Mouse (Mus musculus): ENCODE results near the gene 2310022B05Rik. TPM values are rescaled to one million over a fixed set of nuclear protein-coding genes. Genes with fewer than 3 reads are reported as not detected.

Gene 2310022B05Rik
- 10 to 100 TPM; 34.1 to 56.7 TPM for total RNA-seq (2021)
- 37.6 and 49.4 TPM in 2 replicates for polyA plus RNA-seq (2012; rRNA removed)
- long read RNA-seq, transcript 2310022B05Rik-201 (4 exons, 3,307 nt) = major isoform, 78 of 81 reads
- long read RNA-seq, partial matches to known transcripts = 0 of 81 reads
- long read RNA-seq, other reads (novel, unspliced or antisense) = 3 of 81 reads

DNA sequence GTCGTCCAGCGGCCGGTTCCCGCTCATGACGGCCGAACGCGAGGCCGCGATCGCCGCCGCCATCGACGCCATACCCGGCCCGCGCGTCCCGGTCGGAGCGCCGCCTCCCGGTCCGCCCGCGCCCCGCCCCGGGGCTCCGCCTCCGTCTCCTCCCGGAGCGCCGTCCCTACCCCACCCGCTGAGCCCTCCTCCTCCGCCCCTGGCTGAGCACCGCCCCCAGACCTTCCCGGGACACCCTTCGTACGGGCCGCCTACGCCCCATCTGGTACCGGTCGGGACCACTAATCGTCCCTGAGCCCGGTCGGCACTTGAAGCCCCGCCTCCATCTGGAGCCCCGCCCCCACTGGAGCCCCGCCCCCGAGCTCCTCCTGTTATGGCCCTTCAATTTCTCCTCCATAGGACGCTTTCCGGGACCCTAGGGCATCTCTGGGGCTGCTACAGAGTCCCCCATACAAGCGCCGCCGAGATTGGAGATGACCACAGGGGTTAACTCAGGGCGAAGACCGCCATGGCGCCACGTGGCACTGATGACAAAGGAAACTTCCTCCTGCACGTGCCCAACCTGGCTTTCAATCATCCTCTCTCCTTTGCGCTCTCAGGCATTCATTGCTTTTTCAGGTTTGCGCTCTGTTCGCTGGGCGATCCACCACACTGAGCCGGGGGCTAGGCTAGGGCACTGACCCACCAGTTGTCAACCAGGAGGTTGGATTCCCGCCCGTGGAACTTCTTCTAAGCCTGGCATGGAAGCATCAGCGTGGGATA, at the start of gene 2310022B05Rik:
Gene 2310022B05Rik, minus strand, starts transcription at position 258 of the 762 bp plus-strand sequence.
- DNase-seq = peak; percentile 95

DNA sequence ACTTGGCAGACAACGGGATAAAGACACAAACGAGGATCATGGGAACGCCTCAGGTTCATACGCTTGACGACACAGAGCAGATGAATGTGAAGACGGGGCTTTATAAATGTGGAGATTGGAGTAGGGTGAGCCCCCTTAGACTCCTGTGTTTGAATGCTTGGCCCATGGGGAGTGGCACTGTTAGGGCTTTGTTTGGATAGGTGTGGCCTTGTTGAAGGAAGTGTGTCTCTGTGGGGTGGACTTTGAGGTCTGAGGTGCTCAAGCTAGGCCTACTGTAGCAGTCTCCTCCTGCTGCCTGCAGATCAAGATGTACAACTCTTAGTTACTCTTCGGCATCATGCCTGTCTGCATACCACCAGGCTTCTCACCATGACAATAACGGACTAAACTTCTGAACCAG, 42.7 kb upstream of the 2310022B05Rik start:
- no peak for DNase-seq

DNA sequence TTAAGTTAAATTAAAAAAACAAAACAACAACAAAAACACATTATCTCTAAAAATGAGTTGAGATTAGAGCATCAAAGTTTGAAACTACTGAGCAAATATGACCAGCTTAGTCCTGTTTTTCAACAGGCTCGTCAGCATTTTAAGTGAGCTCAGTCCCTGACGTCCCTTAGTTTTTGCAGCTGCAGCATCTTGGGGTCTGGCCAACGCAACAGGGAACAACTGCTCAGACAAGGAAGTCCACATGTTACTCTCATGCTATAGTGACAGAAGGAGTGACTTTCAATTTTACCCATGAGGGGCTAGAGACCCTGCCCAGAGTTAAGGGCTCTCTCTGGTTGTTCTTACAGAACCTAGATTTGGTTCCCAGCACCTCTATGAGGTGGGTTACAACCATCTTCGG, 41.2 kb upstream of the 2310022B05Rik start:
- DNase-seq = no peak

DNA sequence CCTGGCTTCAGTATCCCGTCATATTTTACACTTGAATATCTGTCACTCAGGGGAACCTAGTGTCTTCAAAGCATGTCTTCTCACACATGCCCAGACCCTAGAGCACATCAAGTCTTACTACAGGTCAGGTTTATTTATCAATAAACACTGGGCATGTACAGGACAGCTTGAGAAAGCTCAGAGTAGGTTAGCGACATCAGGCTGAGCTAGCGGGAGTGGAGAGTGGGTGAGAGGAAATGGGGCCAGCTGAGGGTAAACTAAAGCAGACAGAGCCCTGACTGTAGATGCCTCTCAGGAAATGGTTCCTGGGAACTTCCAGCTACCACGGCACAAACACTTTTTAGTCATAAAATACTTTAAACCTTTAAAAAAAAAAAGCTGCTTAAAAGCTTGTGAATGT, 40.4 kb upstream of the 2310022B05Rik start:
- no peak for DNase-seq

DNA sequence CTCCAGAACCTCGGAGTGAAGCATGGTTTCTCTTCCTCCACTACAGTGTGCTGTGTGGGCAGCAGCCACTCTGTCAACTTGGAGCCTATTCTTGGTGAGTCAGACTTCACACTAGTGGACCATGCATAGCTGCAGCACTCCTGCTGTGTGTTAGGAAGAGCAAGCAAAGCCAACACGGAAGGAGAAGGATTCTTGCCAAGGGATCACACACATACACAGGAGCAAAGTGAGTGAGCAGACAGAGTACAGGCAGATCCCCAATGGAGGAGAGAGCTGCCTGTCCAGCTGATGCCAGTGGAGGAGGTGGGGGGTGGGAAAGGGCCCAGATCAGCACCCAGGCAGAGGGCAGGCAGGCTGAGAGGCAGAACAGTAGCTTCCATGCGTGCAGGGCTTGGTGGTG, 39.0 kb upstream of the 2310022B05Rik start:
- DNase-seq = no peak

DNA sequence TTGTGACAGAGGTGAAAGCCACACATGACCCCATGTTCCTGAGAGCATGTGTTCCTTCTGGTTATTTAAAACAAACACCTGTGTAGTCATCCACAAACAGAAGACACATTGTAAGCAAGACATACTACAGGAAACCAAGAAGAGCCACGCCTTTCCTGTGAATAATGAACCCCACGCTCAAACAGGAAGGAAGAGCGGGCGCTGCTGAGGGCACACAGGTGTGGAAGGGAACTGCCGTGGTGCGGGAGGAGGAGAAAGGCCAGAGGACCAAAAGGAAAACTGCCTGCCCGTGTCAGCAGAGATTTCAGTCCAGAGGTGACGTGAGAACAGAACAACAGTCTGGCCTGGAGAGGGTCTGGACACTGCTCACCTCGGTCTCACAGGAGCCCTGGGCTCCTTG, 37.9 kb upstream of the 2310022B05Rik start:
- DNase-seq = no peak

DNA sequence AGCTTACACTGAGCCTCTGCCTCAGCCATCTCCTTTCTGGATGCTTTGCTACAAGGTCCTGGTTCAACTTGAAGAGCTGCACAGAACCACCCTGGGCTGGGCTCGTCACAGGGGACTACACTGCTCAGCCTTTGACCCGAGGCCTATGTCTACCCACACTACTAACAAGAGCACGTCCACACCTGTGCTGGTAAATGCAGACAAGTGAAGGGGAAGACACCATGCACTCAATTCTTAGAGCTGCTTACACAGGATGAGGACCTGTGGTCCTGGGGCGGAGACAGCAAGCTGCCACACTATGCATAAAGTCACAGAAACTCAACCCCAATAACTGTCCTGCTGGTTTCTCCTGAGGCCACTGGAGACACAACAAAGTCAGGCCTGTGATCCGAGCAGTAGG, 37.1 kb upstream of the 2310022B05Rik start:
- no peak for DNase-seq

DNA sequence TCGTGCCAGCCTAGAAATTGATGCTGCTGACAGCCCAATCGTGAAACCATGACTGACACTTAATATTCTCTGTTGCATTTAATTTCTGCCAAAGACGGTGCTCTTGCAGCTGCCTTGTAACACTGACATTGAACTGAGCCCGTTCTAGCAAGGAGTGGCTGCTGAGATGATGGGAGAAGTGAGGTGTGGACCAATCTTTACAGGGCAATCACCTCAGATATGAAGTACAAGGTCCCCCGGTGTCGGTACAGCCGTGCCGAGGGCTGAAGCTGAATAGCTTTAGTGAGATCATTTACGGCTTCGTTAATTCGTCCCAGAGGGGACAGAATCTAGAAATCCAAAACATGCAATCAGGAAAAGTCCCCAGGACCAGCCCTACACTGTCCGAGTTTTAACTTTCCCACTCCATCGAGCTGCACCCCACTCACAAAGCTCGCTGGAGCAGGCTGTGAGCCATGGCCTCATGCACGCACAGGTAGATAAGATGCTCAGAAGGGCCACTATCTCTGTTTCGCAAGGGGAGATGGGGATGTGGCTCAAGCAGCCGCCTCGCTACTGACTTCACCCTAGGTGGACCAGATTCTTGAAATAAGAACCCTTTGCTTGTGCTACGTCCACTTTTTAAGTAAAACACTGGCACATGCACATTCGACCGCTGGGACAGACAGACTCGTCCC, 32.4 kb upstream of the 2310022B05Rik start:
- no peak for DNase-seq

DNA sequence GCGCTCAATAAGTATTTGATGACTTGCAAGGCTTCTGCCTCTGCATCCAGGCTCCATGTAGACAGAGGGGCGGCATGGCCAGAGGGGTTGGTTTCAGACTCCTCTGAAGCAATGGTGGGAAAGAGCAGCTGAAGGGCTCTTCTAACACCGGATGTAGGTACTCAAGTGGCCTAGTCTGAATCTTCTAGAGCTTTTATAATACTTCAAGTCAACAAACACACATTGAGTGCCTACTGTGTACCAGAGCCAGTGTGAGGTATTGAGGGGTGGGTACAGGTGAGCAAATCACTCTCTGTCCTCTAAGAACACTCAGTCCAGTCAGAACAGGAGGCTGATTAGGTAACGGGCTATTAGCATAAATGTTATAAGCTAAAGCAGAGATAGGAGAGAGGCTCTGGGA, 28.5 kb upstream of the 2310022B05Rik start:
- DNase-seq = no peak

DNA sequence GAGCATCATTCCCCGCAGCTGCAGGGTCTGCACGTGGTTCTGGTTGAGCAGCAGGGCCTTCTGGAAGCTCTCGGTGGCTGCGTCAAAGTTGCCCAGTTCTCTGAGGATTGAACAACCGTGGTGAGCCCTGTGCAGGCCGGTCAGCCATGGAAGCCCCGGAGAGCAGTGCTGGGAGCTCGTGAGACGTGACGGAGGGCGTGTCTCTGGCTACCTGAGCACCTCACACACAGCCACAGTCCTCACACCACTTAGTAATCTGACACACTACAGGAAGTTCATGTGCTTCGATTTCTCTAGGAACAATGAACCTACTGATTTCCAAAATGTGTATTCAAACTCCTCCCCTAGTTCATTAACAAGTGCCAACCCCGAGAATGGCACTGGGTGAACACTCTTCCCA, 25.7 kb upstream of the 2310022B05Rik start:
- no peak for DNase-seq

DNA sequence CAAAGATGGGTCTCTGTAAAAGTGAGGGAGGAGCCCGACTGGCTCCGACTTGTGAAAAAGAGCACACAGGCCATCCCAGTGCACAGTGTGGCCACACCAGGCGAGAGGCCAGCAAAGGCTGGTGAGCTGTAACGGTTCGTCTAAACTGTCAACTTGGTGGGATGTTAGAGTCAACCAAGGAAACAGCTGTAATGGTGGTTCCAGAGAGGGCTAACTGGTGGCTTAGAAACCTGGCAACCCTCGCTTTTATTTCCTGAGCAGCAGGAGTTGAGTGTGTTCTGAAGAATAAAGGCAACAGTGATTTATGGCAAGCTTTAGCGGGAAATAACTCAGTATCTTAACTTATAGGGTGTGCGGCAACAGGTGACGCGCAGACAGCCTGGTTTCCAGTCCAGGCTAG, 19.0 kb upstream of the 2310022B05Rik start:
- no peak for DNase-seq

DNA sequence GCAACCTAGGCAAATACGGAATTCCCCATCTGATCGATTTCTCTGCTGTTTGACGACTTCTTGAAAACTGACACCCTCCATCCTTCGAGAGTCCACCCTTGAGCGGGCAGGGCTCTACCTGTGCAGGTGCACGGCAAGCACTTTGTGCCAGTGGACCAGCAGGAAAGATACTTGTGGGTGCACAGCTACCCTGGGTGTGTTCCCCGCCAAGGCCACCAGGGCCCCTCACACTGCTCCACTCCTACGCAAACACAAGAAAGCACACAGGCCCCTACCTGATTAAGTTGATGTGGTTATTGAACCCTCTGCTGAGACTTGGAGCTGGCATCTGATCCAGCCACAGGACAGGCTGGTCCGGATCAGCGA, 18.6 kb upstream of the 2310022B05Rik start:
- no peak for DNase-seq

DNA sequence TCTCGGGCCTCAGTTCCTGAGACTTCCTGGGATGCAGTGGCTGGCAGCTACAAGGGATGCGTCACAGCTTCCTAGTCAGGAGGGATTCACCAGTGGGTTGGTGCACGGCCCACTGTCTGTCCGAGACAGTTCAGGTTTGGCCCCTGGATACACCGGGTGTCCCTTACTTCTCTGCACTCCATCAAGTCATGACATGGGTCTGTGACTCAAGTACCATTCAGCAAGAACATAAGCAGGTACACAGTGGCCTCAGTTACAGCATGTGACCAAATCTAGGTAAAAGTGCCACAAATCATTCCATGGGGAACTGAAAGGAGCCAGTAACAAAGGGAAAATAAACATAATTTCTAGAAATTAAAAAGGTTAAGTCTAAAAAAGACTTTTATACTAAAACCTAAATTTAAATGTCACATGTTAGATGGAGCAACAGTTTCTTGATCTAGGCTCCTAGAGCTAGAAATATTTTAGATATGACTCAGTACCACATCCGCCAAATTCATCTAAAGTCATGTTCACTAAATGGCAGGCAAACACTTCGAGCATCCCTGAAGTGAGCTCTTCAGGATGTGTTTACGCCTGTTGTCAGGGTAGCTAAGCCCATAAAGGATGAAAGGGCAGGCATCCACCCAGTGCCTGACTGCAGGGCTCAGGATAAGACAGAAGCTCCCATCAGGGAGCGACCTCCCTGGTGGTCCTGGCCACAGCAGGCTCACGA, 18.1 kb upstream of the 2310022B05Rik start:
- DNase-seq = no peak

DNA sequence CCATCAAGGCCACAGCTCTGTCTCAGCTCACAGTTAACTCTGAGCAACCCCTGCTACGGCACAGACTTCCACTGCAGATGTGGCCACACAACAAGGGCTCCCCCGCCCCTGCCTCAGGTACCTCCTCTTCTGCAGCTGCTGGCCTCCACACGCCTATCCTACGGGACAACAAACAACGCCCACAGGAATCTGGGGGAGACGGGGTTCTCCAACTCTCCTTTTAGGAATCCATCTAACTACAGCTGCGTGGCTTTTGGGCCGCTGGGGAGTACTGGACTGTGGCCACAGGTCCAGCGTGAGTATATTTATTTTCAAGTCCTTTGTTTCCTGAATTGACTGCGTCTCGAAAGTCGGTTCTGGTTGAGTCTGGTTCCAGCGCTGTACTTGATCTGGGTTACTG, 15.1 kb upstream of the 2310022B05Rik start:
- DNase-seq = no peak

DNA sequence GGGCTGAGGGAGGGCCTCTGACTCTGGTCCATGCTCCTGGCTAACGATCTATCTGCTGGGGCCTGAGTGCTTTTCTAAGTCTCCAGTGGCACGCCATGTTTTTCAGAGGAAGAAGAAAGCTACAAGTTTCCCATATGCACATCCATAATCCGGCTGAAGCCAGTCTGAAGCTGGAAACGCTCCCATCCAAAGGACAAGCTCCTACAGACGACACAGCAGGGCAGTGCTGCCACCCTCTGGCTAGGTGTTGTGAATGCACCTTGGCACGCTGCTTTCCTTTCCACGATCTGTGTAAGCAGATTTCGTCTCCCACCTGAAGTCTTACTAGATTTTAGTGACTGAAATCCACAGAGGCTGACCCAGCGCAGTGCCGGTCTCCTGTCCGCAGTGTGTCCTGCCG, 14.3 kb upstream of the 2310022B05Rik start:
- DNase-seq = peak; percentile 82

DNA sequence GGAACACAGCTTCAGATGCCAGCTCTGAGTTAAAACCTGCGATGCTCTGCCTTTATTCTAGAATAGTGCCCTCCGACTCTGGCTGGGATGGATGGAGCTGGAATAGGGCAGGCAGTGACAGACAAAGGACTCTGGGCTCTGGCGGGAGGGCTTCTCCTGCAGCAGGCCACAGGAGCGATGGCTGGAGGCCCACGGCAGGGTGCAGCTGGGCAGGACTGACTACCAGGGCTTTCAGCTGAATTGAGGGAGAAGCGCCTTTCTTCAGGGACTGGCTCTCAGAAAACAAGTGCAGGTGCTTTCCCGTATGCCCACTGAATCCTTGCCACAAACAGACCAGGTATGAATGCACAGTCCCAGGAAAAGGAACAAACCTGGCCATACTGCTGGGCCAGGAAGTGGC, 13.9 kb upstream of the 2310022B05Rik start:
- DNase-seq = no peak

DNA sequence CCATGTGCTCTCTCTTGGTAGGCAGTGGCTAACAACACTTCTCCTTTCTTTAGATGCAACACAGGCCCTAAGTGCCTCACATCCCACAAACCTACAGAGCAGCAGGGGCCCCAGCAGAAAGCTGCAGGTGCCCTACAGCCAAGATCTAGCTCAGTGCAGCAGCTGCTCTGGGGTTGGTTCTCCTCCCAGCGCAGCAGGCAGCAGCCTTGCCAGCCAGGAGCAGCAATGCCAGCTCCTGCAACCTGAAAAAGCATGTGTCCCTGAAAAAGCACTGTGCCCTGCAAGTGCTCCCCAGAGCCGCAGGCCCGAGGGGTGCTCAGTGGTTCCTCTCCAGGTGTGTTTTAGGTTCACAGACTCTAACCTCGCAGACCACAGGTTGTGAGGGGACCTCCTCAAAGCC, 13.5 kb upstream of the 2310022B05Rik start:
- no peak for DNase-seq

DNA sequence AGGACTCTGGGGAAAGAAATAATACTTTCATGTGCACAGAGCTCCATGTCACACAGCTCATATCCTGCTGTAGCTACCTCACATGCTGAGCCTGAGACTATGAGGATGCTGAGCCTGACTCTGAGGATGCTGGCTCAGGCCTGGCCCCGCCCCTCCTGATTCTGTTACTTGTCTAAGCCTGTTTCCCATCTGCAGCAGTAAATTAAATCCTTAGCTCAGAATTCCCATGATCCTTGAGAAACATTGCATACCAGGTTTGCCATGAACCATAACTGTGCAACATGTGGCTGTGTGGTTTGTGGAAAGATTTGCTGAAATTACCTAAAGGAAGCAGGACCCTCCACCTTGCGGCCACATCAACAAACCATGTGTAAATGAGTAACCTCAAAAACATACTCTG, 9.2 kb upstream of the 2310022B05Rik start:
- DNase-seq = no peak

DNA sequence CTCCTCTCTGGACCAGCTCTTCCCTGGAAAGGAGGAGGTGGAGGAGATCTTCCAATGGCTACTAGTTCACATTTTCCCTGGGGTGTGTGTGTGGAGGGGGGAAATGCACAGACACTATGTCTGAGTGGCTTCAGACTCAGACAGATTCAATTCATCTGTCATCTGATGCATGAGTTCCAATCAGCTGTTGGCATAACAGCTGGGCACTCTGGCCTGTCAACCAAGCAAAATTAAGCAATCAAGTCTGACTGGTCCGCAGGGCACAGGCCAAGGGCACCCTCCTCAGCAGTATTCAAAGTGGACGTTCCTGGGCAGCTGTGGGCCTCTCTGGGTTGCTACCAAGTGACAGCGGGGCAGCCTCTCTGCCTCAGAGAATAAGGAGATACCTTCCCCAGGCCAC, 5.6 kb upstream of the 2310022B05Rik start:
- peak; percentile 86 for DNase-seq

DNA sequence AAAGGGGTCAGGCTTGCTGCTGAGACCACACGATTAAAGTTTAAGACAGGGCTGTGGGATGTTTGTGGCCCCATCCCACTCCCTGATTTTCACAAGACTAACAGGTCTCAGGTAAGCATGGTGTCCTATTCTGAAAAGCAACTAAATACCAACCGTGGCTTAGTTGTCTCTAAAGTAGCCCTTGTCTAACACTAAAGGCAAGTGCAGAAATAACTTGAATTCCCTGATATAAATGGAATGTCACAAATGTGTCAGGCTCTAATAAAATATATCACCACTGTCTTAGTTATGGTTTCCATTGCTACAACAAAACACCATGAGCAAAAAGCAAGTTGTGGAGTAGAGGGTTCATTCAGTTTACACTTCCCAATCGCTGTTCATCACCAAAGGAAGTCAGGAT, 1.2 kb upstream of the 2310022B05Rik start:
- DNase-seq = no peak

DNA sequence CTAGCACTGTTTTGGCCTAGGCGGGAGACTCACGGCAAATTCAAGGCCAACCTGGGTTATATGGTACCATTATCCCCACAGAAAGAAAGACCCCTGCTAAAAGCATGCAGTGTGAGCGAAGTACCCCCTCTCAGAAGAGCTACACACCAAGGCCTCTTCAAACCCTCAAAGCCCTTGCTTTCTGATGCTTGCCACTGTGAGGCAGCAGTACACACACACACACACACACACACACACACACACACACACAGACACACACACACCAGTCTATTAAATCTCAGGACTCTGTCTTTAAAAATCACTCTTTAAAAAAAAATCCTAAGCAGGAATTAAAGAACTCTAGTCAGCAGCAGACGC, 683 bp upstream of the 2310022B05Rik start:
- no peak for DNase-seq

DNA sequence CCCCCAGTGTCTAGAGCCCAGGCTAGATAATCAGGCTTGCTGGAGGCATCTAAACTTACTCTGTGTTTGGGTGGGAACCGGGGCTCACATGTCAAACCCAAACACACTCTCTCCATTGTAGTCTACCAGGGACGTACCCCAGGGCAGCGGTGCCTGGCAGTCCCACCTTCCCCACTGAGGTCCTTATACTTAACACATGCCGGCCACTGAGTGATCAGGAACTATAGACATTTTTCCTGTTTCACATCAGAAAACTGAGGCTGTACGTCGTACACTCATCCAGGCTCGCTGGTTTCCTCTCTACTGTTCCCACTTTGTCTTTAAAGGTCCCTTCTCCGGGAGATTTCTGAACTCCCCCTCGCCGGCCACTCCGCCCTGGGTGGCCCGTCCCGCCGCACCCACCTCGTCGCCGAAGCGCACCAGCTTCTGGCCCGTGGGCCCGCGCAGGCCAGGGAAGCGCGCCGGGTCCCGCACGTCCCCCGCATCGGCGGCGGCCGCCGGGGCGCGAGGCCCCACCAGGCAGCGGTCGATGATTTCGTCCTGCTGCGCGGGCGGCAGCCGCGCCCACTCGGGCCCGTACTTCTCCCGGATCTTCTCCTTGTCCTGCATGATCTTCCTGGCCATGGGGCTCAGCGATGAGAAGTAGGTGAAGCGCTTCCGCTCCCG, 590 bp downstream of the 2310022B05Rik start:
- peak; percentile 39 for DNase-seq

Measured in adrenal gland, adult 2 months (tissue).